Mouse (Mus musculus) neural tube, embryonic 15.5 days (tissue): Measurements from ENCODE around the gene Aco1. TPM values are rescaled to one million over a fixed set of nuclear protein-coding genes. Genes with fewer than 3 reads are reported as not detected.
A peak's percentile ranks its signal among the peaks of the same experiment; 100 is the strongest.

Source experiments
- ATAC-seq: fragments of 200-750 bp; cut with Nextera tagmentation; 2 replicates; pipeline ENCODE4 v1.8.0; 2017; ENCODE audit warnings: mild to moderate bottlenecking, moderate TSS enrichment, moderate library complexity; ENCODE audit not compliant: low FRiP score
- H3K27ac ChIP-seq: fragments of 300-500 bp; sonication (generic); replicated peaks from 2 replicates; pipeline ENCODE4 v1.5.1; 2015; ENCODE audit warnings: mild to moderate bottlenecking, inconsistent platforms
- H3K27me3 ChIP-seq: fragments of 300-500 bp; sonication (generic); replicated peaks from 2 replicates; pipeline ENCODE4 v1.6.1; 2015; ENCODE audit warnings: inconsistent platforms
- H3K36me3 ChIP-seq: fragments of 300-500 bp; sonication (generic); 2 replicates; pipeline ENCODE4 v1.6.1; 2015; ENCODE audit warnings: inconsistent platforms
- H3K4me1 ChIP-seq: fragments of 300-500 bp; sonication (generic); 2 replicates; pipeline ENCODE4 v1.6.1; 2015; ENCODE audit warnings: inconsistent platforms
- H3K4me2 ChIP-seq: fragments of 300-500 bp; sonication (generic); 2 replicates; pipeline ENCODE4 v1.6.1; 2015; ENCODE audit warnings: inconsistent platforms, mild to moderate bottlenecking, moderate library complexity
- H3K4me3 ChIP-seq: fragments of 300-500 bp; sonication (generic); replicated peaks from 2 replicates; pipeline ENCODE4 v1.5.1; 2015; ENCODE audit warnings: mild to moderate bottlenecking, inconsistent platforms
- H3K9ac ChIP-seq: fragments of 300-500 bp; sonication (generic); replicated peaks from 2 replicates; pipeline ENCODE4 v1.6.1; 2015; ENCODE audit warnings: mild to moderate bottlenecking, inconsistent platforms
- H3K9me3 ChIP-seq: fragments of 300-500 bp; sonication (generic); replicated peaks from 2 replicates; pipeline ENCODE4 v1.6.1; 2016; ENCODE audit warnings: inconsistent platforms
- WGBS: fragments of 180-500 bp; shearing (Covaris S2); methylation state at CpG from one replicate; pipeline ENCODE4 v1.1.7; 2015; ENCODE audit warnings: mixed read lengths; 5-methylcytosine and 5-hydroxymethylcytosine counted together
- polyA plus RNA-seq: library from polyadenylated mRNA; unstranded; fragments of >200 nt; fragmentation: Nextera tagmentation; extraction: Ambion mirVana; gene quantifications from 2 replicates; pipeline ENCODE4 v1.2.1, GENCODE M21; 2015

The Aco1 gene
- polyA plus RNA-seq, 1 experiment from 2014 or later, result 40.8 TPM

DNA sequence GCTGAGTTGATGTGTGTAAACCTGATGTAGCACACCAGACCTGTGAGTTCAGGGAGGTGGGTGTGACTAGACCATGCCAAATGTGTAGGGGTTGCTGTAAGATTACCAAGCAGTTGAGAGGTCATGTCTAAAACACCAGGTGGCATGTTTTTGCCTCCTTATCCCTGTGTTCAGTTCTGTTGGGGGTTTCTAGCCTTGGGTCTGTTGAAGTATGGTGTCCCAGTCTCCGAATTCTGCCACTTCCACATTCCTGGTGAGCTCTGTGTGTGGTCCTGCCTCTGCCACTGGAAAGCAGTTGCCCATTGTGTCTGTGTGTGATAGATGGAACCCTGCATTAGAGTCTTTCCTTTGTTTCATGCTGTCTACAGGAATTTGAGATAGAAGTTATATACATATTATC is 1.7 kb downstream of the Aco1 start:
- peaks cover 28% of the 10 kb centered on the region for H3K4me1 ChIP-seq
- no peak overlapping the region for H3K27ac ChIP-seq
- 14% methylated on average over 1 of the region's 1 CpGs for WGBS
- H3K36me3 ChIP-seq, result no peaks in the 10 kb centered on the region
- H3K27me3 ChIP-seq, result no peaks in the 10 kb centered on the region
- peak overlapping the region; percentile 82 for H3K4me3 ChIP-seq
- 0 out of 2 replicates have a peak overlapping the region, but pooled peaks have one; percentile 28 for H3K9ac ChIP-seq
- H3K4me2 ChIP-seq, result peak overlapping the region; percentile 76
- no peaks in the 10 kb centered on the region for H3K9me3 ChIP-seq
- ATAC-seq, result no peak

DNA sequence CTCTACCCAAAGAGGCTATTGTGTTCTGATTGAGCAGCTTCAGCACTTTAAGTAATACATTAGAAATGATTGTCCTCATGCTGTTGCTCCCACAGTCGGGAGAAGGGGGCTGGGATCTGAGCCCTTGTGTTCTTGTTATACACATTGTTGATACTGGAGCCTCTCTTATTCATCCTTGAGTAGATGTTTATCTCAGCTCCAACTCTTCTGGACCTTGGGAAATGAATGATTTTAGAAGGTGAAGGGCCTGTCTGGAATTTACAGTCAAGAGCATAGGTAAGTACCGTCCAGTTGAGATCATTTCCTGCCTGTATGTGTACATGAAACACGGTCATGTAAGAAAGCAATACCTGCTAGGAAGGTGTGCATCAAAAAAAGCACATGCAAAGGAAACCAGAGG is 2.1 kb downstream of the Aco1 start:
- WGBS, result 67% methylated on average over 3 of the region's 3 CpGs
- H3K4me1 ChIP-seq, result peaks cover 28% of the 10 kb centered on the region
- 0 out of 2 replicates have a peak overlapping the region, but pooled peaks have one; percentile 28 for H3K9ac ChIP-seq
- no peak overlapping the region for H3K27ac ChIP-seq
- no peak for ATAC-seq
- H3K4me2 ChIP-seq, result peak overlapping the region; percentile 76
- no peaks in the 10 kb centered on the region for H3K9me3 ChIP-seq
- 0 out of 2 replicates have a peak overlapping the region, but pooled peaks have one; percentile 6 for H3K4me3 ChIP-seq
- no peaks in the 10 kb centered on the region for H3K36me3 ChIP-seq
- no peaks in the 10 kb centered on the region for H3K27me3 ChIP-seq

DNA sequence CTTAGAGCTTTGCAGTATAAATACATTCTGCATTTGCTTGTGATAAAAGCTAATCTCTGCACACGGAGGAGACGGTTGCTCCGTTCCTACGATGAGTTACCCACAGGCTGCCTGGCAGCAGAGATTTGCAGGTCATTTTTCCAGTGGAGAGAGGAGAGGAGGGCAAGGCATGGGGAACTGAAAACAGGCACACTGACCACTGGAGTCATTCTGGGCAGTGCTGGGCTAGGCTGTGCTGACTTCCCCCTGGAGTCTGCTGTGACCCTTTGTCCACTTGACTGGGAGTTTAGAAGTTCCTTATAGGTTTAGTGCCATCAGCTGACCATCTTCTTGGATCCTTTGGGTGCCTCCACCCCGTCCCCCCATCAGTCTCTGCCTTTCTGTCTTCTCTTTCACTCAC is 5.4 kb downstream of the Aco1 start:
- no peaks in the 10 kb centered on the region for H3K9me3 ChIP-seq
- H3K27ac ChIP-seq, result no peak overlapping the region
- H3K4me1 ChIP-seq, result peaks cover 20% of the 10 kb centered on the region
- ATAC-seq, result no peak
- WGBS, result 94% methylated on average over 5 of the region's 5 CpGs
- no peak overlapping the region for H3K4me2 ChIP-seq
- H3K27me3 ChIP-seq, result no peaks in the 10 kb centered on the region
- no peak overlapping the region for H3K4me3 ChIP-seq
- H3K36me3 ChIP-seq, result no peaks in the 10 kb centered on the region
- H3K9ac ChIP-seq, result no peak overlapping the region

DNA sequence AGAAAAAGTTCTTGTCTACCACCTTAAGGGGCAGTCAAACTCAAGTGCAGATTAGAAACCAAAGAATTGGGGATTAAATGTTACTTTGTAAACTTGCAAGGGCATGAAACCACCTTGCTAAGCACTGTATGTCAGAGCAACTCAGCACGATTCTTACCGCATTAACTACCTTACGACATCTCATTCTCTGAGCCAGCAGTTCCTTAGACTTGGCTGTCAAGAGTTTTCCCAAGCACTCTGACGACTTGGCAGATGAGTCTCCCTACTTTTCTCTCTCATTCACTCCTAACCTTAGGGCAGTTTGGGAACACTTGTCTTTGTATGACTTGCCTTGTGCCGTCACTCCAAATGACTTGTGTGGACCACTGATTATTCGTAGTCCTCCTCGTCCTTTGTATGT is 7.2 kb downstream of the Aco1 start:
- H3K9ac ChIP-seq, result no peak overlapping the region
- H3K27ac ChIP-seq, result no peak overlapping the region
- no peaks in the 10 kb centered on the region for H3K9me3 ChIP-seq
- H3K27me3 ChIP-seq, result no peaks in the 10 kb centered on the region
- no peaks in the 10 kb centered on the region for H3K36me3 ChIP-seq
- H3K4me3 ChIP-seq, result no peak overlapping the region
- ATAC-seq, result no peak
- 92% methylated on average over 7 of the region's 7 CpGs for WGBS
- peaks cover 6% of the 10 kb centered on the region for H3K4me1 ChIP-seq
- no peak overlapping the region for H3K4me2 ChIP-seq

DNA sequence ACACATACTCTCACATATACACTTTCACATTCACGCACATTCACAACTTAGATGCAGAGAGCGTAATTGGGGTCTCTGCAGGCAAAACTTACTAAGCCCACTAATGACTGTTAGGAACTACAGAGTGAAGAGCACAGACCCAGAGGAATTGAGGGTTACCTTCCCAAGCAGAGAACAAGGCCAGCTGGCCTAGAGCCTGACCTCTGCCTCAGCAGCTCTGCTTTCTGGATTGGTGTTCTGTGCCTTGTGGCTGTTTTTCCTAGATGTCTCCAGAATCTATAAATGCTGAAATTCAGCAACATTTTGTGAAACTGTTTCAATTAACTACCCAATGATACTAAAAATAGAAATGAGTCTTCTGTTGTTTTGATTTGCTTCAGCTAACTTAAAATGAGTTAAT is 9.9 kb downstream of the Aco1 start:
- Histone ChIP-seq H3K4me3 (no peak overlapping the region), H3K36me3 (no peaks in the 10 kb centered on the region), H3K9ac (no peak overlapping the region), H3K27ac (no peak overlapping the region), H3K4me1 (peaks cover 4% of the 10 kb centered on the region; the same call in 1 of the 2 replicates), H3K4me2 (no peak overlapping the region), H3K9me3 (no peaks in the 10 kb centered on the region), H3K27me3 (no peaks in the 10 kb centered on the region)
- no peak for ATAC-seq
- 98% methylated on average over 2 of the region's 2 CpGs for WGBS

DNA sequence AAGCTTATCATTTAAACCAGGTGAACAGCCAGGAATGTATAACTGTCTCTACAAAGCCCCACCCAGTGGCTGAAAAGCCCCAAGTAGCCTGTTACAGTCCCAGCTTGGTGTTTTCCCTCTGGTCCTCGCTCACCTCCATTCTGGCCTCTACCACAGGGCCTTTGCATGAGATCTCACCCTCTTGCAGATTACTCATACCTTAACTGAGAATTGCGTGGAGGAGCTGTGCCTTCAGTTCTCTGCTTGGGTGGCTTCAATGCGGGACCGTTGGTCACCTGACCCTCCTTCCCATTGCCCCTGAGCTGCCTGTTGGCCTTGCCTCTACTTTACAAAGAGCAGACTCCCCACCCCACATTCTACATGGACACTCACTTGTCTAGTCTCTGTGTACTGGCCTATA is 10.6 kb downstream of the Aco1 start:
- H3K4me2 ChIP-seq, result no peak overlapping the region
- H3K36me3 ChIP-seq, result no peaks in the 10 kb centered on the region
- H3K27me3 ChIP-seq, result no peaks in the 10 kb centered on the region
- no peak for ATAC-seq
- no peak overlapping the region for H3K4me3 ChIP-seq
- H3K9me3 ChIP-seq, result no peaks in the 10 kb centered on the region
- 97% methylated on average over 4 of the region's 4 CpGs for WGBS
- no peak overlapping the region for H3K9ac ChIP-seq
- H3K4me1 ChIP-seq, result peaks cover 4% of the 10 kb centered on the region; the same call in 1 of the 2 replicates
- H3K27ac ChIP-seq, result no peak overlapping the region

DNA sequence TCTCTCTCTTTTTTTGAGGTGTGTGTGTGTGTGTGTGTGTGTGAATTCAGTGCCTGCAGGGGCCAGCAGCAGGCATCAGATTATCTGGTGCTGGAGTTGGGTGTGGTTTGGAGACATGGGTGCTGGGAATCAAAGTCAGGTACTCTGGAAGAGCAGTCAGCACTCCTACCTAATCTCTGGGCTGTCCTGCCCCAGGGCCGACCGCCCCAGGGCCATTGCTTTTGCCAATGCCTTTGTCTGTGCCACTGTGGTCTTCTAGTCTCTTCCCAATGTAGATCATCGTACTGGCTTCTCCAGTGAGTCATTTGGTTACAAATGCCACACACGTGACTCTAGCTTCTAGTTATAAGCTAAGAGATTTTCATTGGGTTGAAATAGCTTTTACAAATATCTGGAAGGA is 11.9 kb downstream of the Aco1 start:
- Histone ChIP-seq H3K9ac (no peak overlapping the region), H3K27me3 (no peaks in the 10 kb centered on the region), H3K9me3 (no peaks in the 10 kb centered on the region), H3K4me2 (no peak overlapping the region), H3K4me3 (no peak overlapping the region), H3K36me3 (no peaks in the 10 kb centered on the region), H3K27ac (no peak overlapping the region), H3K4me1 (peaks cover 4% of the 10 kb centered on the region; the same call in 1 of the 2 replicates)
- 87% methylated on average over 4 of the region's 4 CpGs for WGBS
- ATAC-seq, result no peak

DNA sequence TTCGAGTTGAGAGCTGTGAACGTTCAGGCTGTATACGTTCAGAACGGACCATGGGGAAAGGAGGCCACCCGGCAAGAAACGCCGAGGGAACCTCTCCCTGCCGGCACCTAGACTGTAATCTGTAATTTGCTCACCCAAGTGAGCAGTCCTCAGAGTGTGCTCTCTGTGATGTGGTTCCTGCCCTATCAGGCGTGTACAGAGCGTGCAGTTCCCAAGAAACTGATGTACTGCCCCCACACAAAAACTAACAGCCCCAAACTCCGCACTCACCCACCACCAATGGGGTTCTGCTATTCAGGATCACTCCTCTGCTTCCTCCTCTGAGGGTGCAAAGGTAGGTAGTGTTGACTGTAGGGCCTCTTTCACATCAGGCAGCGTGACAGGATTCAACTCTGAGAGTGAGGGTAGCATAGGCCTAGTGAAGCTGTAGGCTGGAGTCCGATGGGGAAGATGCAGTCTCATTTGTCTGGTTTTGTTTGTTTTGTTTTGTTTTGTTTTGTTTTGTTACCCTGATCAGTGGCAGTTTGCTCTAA is 12.7 kb downstream of the Aco1 start:
- Histone ChIP-seq H3K27me3 (no peaks in the 10 kb centered on the region), H3K9ac (no peak overlapping the region), H3K4me3 (no peak overlapping the region), H3K9me3 (no peaks in the 10 kb centered on the region), H3K36me3 (no peaks in the 10 kb centered on the region), H3K4me2 (no peak overlapping the region), H3K27ac (no peak overlapping the region), H3K4me1 (peaks cover 4% of the 10 kb centered on the region; the same call in 1 of the 2 replicates)
- no peak for ATAC-seq
- 84% methylated on average over 13 of the region's 13 CpGs for WGBS

DNA sequence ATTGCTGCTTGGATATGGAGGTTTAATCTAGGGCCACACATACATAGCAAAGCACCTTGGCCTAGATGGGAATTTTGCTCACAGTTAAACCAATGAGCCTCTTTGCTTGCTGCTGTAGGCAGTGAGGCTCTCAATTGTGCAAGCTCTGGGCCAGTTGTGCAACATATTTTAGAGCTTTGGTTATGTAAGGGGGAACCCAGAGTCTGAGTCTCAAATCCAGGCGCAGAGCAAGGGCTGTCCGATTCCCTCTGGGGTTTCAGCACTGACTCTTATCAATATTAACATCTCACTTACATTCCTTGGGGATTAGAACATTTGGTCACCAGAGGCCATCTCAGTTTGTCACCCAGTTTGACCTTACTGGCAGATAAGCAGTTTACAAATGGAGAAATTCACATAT is 13.3 kb downstream of the Aco1 start:
- no peak for ATAC-seq
- no peak overlapping the region for H3K27ac ChIP-seq
- 92% methylated on average over 2 of the region's 2 CpGs for WGBS
- H3K9me3 ChIP-seq, result no peaks in the 10 kb centered on the region
- H3K27me3 ChIP-seq, result no peaks in the 10 kb centered on the region
- H3K4me2 ChIP-seq, result no peak overlapping the region
- H3K36me3 ChIP-seq, result no peaks in the 10 kb centered on the region
- peaks cover 4% of the 10 kb centered on the region; the same call in 1 of the 2 replicates for H3K4me1 ChIP-seq
- no peak overlapping the region for H3K9ac ChIP-seq
- no peak overlapping the region for H3K4me3 ChIP-seq

DNA sequence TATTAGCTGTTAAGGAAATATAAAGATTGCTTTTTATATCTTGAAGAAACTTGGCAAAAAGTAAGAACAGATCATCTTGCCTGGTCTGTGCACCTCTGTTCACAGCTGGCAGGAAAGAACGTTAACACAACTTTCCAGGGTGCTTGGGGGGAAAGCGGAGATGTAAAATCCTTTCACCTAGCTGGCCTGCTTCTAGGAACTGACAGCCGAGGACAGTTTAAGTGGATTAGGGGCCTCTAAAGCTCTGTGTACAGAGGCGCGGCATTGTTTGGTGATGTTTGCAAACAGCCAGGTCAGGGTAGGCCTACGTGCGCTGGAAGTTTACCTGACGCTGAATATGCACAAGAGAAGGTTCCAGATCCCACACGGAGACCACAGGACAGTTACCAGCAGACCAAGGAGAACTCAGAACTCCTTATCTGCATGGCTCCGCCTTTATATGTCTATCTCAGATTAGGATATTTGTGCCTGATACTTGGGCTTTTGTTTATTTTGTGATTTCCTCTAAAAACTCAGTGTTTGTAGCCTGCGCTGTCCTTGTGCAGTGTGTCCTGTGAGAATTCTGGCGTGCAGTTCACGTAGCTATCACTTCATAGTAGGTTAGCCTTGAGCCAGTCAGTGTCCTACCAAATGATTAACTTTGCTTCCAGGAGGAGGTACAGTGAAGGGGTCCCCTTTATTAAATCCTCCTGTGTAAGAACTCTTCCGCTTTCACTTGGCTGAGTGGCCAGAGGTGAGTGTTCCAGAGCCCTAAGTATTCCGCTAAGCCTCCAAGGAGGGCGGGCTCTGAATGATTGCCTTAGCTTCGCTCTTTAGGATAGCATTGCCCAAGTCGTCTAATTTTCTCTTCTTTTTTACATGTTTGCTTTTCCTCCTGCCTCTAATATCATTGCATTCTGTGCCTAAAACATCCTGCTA is 14.0 kb downstream of the Aco1 start:
- H3K4me1 ChIP-seq, result peaks cover 4% of the 10 kb centered on the region; the same call in 1 of the 2 replicates
- no peak for ATAC-seq
- no peak overlapping the region for H3K9ac ChIP-seq
- WGBS, result 90% methylated on average over 18 of the region's 18 CpGs
- no peak overlapping the region for H3K4me2 ChIP-seq
- H3K27ac ChIP-seq, result no peak overlapping the region
- no peaks in the 10 kb centered on the region for H3K36me3 ChIP-seq
- H3K27me3 ChIP-seq, result no peaks in the 10 kb centered on the region
- H3K4me3 ChIP-seq, result no peak overlapping the region
- H3K9me3 ChIP-seq, result no peaks in the 10 kb centered on the region

DNA sequence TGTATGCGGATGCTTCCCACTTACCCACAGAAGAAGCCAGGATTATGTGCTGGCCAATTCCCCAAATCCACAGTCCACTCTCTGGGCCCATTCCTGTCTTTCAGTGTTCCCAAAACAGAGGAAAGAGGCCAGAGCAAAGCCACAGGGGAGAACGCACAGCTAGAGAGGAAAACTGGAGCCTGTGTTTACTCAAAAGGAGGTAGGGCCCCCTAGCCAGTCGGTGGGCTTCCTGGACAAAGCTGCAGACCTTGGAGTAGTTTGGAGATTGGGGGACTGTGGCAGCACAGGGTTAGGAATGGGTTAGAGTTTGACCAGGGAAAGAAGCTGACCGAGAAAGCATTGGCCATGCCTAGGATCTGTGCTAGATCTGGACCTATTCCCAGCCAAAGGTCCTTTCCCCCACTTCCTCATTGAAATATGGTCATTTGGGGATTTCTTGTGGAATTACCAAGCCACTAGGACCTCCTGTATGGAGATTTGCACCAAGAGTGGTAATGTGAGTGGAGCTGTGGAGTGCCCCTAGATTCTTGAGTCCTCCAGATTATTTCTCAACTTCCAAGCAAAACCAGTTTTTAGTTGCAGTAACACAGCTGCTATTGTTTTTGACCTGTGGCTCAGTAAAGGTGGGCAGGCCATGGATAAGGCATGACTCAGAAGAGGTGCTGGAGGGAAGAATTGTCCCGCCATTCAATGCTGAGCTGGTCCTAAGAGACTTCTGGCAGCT is 14.8 kb downstream of the Aco1 start:
- no peak overlapping the region for H3K4me2 ChIP-seq
- H3K9ac ChIP-seq, result no peak overlapping the region
- no peaks in the 10 kb centered on the region for H3K27me3 ChIP-seq
- H3K36me3 ChIP-seq, result no peaks in the 10 kb centered on the region
- 90% methylated on average over 5 of the region's 5 CpGs for whole genome bisulfite sequencing
- no peak for ATAC-seq
- H3K4me3 ChIP-seq, result no peak overlapping the region
- H3K4me1 ChIP-seq, result peaks cover 4% of the 10 kb centered on the region; the same call in 1 of the 2 replicates
- no peaks in the 10 kb centered on the region for H3K9me3 ChIP-seq
- H3K27ac ChIP-seq, result no peak overlapping the region
